Mouse (Mus musculus): ENCODE measurements around the gene Tnrc6b. TPM values are rescaled to one million over a fixed set of nuclear protein-coding genes. Genes with fewer than 3 reads are reported as not detected.
"Not testable (repeated sequence)": the region's sequence is repeated elsewhere in the genome, so short reads cannot be mapped to it uniquely, and the experiment has no call there.

Tnrc6b gene
- total and polyA plus RNA-seq, 2 experiments = 7.3 to 18.2 TPM

DNA sequence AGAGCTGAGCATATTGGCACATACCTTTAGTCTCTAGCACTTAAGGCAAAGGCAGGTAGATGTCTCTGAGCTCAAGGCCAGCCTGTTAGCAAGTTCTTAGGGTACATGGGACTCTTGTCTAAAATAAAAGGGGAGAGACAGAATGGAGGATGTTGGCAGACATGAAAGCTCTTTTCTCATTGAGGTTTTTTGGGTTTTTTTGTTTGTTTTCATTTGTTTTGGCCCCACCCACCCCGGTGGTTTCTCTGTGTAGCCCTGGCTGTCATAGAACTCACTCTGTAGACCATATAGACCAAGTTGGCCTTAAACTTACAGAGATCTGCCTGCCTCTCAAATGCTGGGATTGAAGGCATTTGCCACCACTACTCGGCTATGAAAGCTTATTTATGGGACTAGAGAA is 213.1 kb downstream of the Tnrc6b start:
- H3K9ac ChIP-seq (ENCODE audit: low read depth, low read length) = no peak overlapping the region
- no peaks in the 10 kb centered on the region for H3K79me2 ChIP-seq (ENCODE audit: control insufficient read depth, insufficient read depth, low read length)
- no peak overlapping the region for H3K4me3 ChIP-seq (ENCODE audit: insufficient read depth, low read depth, low read length)
- no peaks in the 10 kb centered on the region for H3K27me3 ChIP-seq (ENCODE audit: control insufficient read depth, insufficient read depth, low read length)
- no peak for TF ChIP-seq POLR2A (IDR thresholded peaks at IDR 0.05; ENCODE audit: extremely low read depth, insufficient read depth, low read length)
- no peak for TF ChIP-seq CTCF (IDR thresholded peaks at IDR 0.05; ENCODE audit: low read depth, low read length)
- no peaks in the 10 kb centered on the region for H3K4me1 ChIP-seq (ENCODE audit: control insufficient read depth, insufficient read depth, low read length)
- peaks cover 47% of the 10 kb centered on the region for H3K36me3 ChIP-seq (ENCODE audit: control insufficient read depth, insufficient read depth, low read length)
- H3K27ac ChIP-seq (replicated peaks; ENCODE audit: insufficient read depth, low read depth, low read length) = no peak overlapping the region
- no peak for DNase-seq (ENCODE audit: extremely low read depth, low read depth, low spot score)
- WGBS = 97% methylated on average over 2 of the region's 2 CpGs

DNA sequence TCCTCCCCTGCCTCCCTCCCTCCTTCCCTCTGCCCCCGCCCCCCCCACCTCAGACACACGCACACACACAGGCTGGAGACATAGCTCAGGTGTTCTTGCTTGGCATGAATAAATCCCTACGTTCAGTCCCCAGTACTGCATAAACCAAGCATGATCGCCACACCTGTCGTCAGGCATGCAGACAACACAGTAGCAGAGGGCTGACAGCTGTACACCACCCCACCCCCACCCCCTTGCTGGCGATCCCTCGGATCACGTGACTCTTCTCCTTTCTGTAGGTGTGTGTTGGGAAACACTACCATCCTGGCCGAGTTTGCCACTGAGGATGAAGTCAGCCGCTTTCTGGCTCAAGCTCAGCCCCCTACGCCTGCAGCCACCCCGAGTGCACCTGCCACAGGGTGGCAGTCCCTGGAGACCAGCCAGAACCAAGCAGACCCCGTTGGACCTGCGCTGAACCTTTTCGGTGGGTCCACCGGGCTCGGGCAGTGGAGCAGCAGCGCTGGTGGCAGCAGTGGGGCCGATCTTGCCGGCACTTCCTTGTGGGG is 217.8 kb downstream of the Tnrc6b start:
- TF ChIP-seq POLR2A (IDR thresholded peaks at IDR 0.05; ENCODE audit: extremely low read depth, insufficient read depth, low read length) (no peak), CTCF (IDR thresholded peaks at IDR 0.05; ENCODE audit: low read depth, low read length) (no peak)
- H3K36me3 ChIP-seq (ENCODE audit: control insufficient read depth, insufficient read depth, low read length) = peaks cover 31% of the 10 kb centered on the region
- no peaks in the 10 kb centered on the region for H3K79me2 ChIP-seq (ENCODE audit: control insufficient read depth, insufficient read depth, low read length)
- H3K4me3 ChIP-seq (ENCODE audit: insufficient read depth, low read depth, low read length) = no peak overlapping the region
- 80% methylated on average over 20 of the region's 20 CpGs for WGBS
- H3K9ac ChIP-seq (ENCODE audit: low read depth, low read length) = no peak overlapping the region
- no peak overlapping the region for H3K27ac ChIP-seq (replicated peaks; ENCODE audit: insufficient read depth, low read depth, low read length)
- DNase-seq (ENCODE audit: extremely low read depth, low read depth, low spot score) = no peak
- H3K27me3 ChIP-seq (ENCODE audit: control insufficient read depth, insufficient read depth, low read length) = no peaks in the 10 kb centered on the region
- no peaks in the 10 kb centered on the region for H3K4me1 ChIP-seq (ENCODE audit: control insufficient read depth, insufficient read depth, low read length)

DNA sequence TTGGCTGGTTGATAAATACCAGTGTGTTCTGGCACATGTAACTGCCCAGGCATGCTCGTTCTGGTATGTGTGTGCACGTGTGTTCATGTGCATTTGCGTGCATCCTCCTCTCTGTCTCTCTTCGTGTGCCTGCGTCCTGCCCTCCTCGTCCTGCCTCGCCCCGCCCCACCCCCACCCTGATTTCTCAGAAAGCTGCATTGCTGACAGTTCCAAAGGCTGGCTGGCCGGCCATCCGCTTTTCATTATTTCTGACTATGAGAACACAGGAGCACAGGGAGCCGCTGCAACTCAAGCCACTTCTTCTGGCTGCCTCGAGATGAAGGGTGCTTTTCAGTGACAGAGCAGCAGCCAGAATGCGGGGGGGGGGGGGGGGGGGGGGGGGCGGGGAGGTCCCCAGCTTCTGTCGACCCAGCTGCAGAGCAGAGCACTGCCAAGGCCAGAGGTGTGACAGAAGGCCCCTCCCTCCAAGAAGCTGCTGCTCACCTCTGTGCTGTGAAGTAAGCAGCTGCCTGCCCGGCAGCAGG is 219.0 kb downstream of the Tnrc6b start:
- Histone ChIP-seq H3K27ac (replicated peaks; ENCODE audit: insufficient read depth, low read depth, low read length) (no peak overlapping the region), H3K4me3 (ENCODE audit: insufficient read depth, low read depth, low read length) (no peak overlapping the region), H3K9ac (ENCODE audit: low read depth, low read length) (no peak overlapping the region), H3K36me3 (ENCODE audit: control insufficient read depth, insufficient read depth, low read length) (peaks cover 25% of the 10 kb centered on the region), H3K27me3 (ENCODE audit: control insufficient read depth, insufficient read depth, low read length) (no peaks in the 10 kb centered on the region), H3K79me2 (ENCODE audit: control insufficient read depth, insufficient read depth, low read length) (no peaks in the 10 kb centered on the region), H3K4me1 (ENCODE audit: control insufficient read depth, insufficient read depth, low read length) (no peaks in the 10 kb centered on the region)
- WGBS = 73% methylated on average over 14 of the region's 16 CpGs
- no peak for TF ChIP-seq CTCF (IDR thresholded peaks at IDR 0.05; ENCODE audit: low read depth, low read length)
- TF ChIP-seq POLR2A (IDR thresholded peaks at IDR 0.05; ENCODE audit: extremely low read depth, insufficient read depth, low read length) = no peak
- DNase-seq (ENCODE audit: extremely low read depth, low read depth, low spot score) = no peak

DNA sequence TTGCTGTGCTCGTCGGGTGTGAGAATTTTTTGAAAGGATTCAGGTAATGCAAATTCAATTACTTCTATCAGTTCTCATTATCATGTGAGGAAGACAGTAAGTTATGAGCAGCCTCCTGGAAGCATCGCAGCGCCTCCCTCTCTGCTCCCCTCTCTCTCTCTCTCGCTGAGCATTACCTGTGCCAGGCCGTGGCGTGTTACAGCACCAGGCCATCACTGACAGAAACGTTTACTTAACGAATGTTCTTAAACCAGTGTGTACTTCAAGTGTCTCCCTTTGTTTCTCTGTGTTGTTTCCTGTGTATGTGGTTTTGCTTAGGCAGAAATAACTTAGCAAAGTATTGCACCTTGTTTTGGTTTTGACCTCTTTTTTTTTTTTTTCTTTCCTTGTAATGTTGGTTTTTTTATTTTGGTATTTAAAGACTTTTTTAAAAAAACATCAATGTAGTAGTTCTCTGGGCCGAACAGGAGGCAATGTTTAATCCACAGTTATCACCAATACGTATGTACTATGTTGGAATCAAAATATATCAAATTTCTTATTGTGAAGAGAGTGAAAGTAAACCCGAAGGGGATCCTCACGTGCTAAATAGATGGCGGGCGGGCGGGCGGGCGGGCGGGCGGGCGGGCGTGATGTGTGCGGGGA is 219.7 kb downstream of the Tnrc6b start:
- not testable (repeated sequence) for H3K27ac ChIP-seq (replicated peaks; ENCODE audit: insufficient read depth, low read depth, low read length); H3K9ac ChIP-seq (ENCODE audit: low read depth, low read length); H3K79me2 ChIP-seq (ENCODE audit: control insufficient read depth, insufficient read depth, low read length); DNase-seq (ENCODE audit: extremely low read depth, low read depth, low spot score); H3K4me1 ChIP-seq (ENCODE audit: control insufficient read depth, insufficient read depth, low read length); H3K4me3 ChIP-seq (ENCODE audit: insufficient read depth, low read depth, low read length); H3K27me3 ChIP-seq (ENCODE audit: control insufficient read depth, insufficient read depth, low read length)
- 93% methylated on average over 23 of the region's 23 CpGs for WGBS
- H3K36me3 ChIP-seq (ENCODE audit: control insufficient read depth, insufficient read depth, low read length) = peaks cover 23% of the 10 kb centered on the region

DNA sequence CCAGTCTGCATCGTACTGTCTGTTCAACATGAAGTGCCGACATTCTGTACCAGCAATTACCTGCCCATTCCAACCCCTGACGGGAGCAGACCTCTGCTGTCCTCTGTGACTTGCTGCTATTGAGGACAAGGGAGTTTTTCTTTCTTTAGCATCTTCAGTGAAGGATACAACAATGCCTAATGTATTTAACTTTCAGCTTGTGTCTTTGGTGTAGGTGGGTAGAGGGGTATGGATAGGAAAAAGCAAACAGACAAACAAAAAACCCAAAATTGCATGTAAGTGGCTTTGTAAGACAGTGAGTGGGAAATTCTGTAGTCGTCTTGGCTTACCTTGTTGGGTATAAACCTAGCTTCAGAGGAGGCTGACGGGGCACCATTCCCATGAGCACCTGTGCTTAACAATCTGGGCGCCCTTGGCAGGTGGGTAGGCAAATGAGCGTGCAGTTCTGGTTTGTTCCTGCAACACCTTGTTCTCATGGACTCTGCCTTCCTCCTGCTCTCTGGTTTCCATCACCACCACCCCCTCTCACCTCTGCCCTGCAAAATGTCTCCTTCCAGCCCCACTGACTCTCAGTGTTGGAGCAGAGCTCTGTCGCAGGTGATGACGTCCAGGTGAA is 220.3 kb downstream of the Tnrc6b start:
- H3K27ac ChIP-seq (replicated peaks; ENCODE audit: insufficient read depth, low read depth, low read length) = no peak overlapping the region
- no peak for DNase-seq (ENCODE audit: extremely low read depth, low read depth, low spot score)
- no peaks in the 10 kb centered on the region for H3K79me2 ChIP-seq (ENCODE audit: control insufficient read depth, insufficient read depth, low read length)
- WGBS = 98% methylated on average over 9 of the region's 9 CpGs
- peaks cover 23% of the 10 kb centered on the region for H3K36me3 ChIP-seq (ENCODE audit: control insufficient read depth, insufficient read depth, low read length)
- H3K9ac ChIP-seq (ENCODE audit: low read depth, low read length) = no peak overlapping the region
- no peaks in the 10 kb centered on the region for H3K27me3 ChIP-seq (ENCODE audit: control insufficient read depth, insufficient read depth, low read length)
- H3K4me1 ChIP-seq (ENCODE audit: control insufficient read depth, insufficient read depth, low read length) = no peaks in the 10 kb centered on the region
- TF ChIP-seq POLR2A (IDR thresholded peaks at IDR 0.05; ENCODE audit: extremely low read depth, insufficient read depth, low read length) (no peak), CTCF (IDR thresholded peaks at IDR 0.05; ENCODE audit: low read depth, low read length) (no peak)
- no peak overlapping the region for H3K4me3 ChIP-seq (ENCODE audit: insufficient read depth, low read depth, low read length)

DNA sequence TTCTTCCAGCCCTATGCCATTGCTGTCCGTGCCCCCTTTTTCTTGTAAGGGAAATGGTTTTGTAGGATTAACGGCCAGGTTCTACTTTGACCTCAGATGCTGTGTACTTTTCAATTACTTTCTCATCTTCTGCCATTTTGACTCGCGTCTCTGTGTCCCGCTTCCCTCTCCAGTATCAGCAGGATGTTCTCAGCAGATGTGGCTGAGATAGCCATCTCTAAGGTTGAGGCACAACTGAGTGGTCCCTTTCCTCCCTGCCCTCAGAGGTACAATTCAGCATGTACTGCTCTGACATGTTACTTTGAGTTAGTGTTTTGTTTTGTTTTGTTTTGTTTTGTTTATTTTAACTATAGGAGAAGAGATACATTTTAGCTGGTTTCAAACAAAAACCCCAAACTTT is 223.7 kb downstream of the Tnrc6b start:
- WGBS = 94% methylated on average over 5 of the region's 5 CpGs
- no peak for TF ChIP-seq POLR2A (IDR thresholded peaks at IDR 0.05; ENCODE audit: extremely low read depth, insufficient read depth, low read length)
- no peak for TF ChIP-seq CTCF (IDR thresholded peaks at IDR 0.05; ENCODE audit: low read depth, low read length)
- Histone ChIP-seq H3K27me3 (ENCODE audit: control insufficient read depth, insufficient read depth, low read length) (no peaks in the 10 kb centered on the region), H3K27ac (replicated peaks; ENCODE audit: insufficient read depth, low read depth, low read length) (no peak overlapping the region), H3K79me2 (ENCODE audit: control insufficient read depth, insufficient read depth, low read length) (no peaks in the 10 kb centered on the region), H3K4me1 (ENCODE audit: control insufficient read depth, insufficient read depth, low read length) (no peaks in the 10 kb centered on the region), H3K9ac (ENCODE audit: low read depth, low read length) (no peak overlapping the region), H3K36me3 (ENCODE audit: control insufficient read depth, insufficient read depth, low read length) (peaks cover 5% of the 10 kb centered on the region; the same call in 1 of the 2 replicates), H3K4me3 (ENCODE audit: insufficient read depth, low read depth, low read length) (no peak overlapping the region)
- no peak for DNase-seq (ENCODE audit: extremely low read depth, low read depth, low spot score)
